ENCODE assay signal across 8 mouse cellular contexts in the genomic region with DNA sequence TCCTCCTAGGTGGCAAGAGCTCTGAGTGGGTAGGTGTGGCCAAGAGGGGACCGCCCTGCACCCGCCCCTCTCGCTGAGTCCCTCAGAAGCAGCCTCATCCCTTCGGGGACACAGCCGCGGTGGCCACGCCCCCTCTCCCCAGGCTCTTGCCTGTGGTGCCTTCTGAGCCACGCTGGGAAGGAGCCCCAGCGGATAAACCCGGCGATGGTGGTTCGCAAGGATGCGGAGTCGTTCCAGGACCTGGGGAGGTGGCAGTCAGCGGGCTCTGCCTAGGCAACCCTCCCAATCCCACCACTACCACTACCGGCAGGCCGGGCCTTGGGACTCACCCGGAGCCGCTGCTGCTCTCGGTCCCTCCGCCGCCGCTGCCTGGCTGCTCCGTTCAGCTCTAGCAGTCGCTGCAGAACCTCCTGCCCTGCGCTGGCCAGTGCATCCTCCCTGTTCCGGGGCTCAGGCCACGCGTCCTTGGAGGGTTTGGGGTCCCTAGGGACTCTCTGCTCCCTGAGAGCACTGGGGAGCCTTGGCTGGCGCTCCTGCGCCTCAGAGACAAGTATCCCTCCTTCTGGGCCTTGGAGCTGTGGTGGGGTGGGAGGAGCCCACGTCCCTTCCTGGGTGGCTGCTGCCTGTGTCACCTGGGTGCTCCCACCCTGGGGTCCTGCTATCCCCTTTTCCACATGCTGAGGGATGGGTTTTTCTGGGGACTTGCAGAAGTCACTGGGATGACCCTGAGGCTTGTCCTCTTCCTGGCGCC. TPM values are rescaled to one million over a fixed set of nuclear protein-coding genes. Genes with fewer than 3 reads are reported as not detected.
DNase-seq lines count a peak whose midpoint lies in the region; ATAC-seq and TF ChIP-seq lines count a peak whose summit lies in the region.

No protein-coding gene starts in this region.

- intact Hi-C loops in heart, postnatal 25 days (cut with DNase I): no loop called here

- TF ChIP-seq CTCF in liver, postnatal 0 days (IDR thresholded peaks at IDR 0.05; ENCODE audit: low read depth): no peak

- TF ChIP-seq EP300 in liver, postnatal 0 days (IDR thresholded peaks at IDR 0.05; ENCODE audit: low read depth): no peak

- peak overlapping the region; percentile 73 for H3K4me2 ChIP-seq in forebrain, embryonic 15.5 days (replicated peaks)
- peak overlapping the region; percentile 79 for H3K4me2 ChIP-seq in liver, postnatal 0 days (ENCODE audit: low read depth, low read length)
- H3K4me2 ChIP-seq in neural tube, embryonic 13.5 days: peak overlapping the region; percentile 61

- H3K36me3 ChIP-seq in forebrain, embryonic 15.5 days: peaks cover 13% of the 10 kb centered on the region
- H3K36me3 ChIP-seq in liver, postnatal 0 days (replicated peaks; ENCODE audit: insufficient read depth, low read length): peaks cover 11% of the 10 kb centered on the region
- peaks cover 24% of the 10 kb centered on the region for H3K36me3 ChIP-seq in neural tube, embryonic 13.5 days

- peak; percentile 91 for DNase-seq in ES-CJ7 (ENCODE audit: low read depth, low spot score)
- DNase-seq in cerebellum, adult 11 months: peak; percentile 40
- DNase-seq in heart, postnatal 25 days (ENCODE audit: low spot score): peak; percentile 52
- DNase-seq in large intestine, adult 2 months (ENCODE audit: low read depth, low spot score): peak; percentile 24
- DNase-seq in liver, postnatal 0 days: peak; percentile 88
- DNase-seq in telencephalon, adult 2 months (ENCODE audit: low read depth, low spot score): peak; percentile 67

- no peak overlapping the region for H3K27ac ChIP-seq in forebrain, embryonic 15.5 days (replicated peaks)
- no peak overlapping the region for H3K27ac ChIP-seq in liver, postnatal 0 days (ENCODE audit: low read depth)
- H3K27ac ChIP-seq in neural tube, embryonic 13.5 days (replicated peaks): no peak overlapping the region

- 2% methylated on average over 33 of the region's 33 CpGs for WGBS in forebrain, embryonic 15.5 days
- 8% methylated on average over 33 of the region's 33 CpGs for WGBS in large intestine, adult 2 months
- 4% methylated on average over 32 of the region's 33 CpGs for WGBS in liver, postnatal 0 days (ENCODE audit: insufficient replicate concordance)
- WGBS in neural tube, embryonic 13.5 days: 3% methylated on average over 33 of the region's 33 CpGs

- H3K4me1 ChIP-seq in forebrain, embryonic 15.5 days: peaks cover 13% of the 10 kb centered on the region
- peaks cover 12% of the 10 kb centered on the region for H3K4me1 ChIP-seq in liver, postnatal 0 days (ENCODE audit: insufficient read depth)
- peaks cover 12% of the 10 kb centered on the region for H3K4me1 ChIP-seq in neural tube, embryonic 13.5 days (replicated peaks)

- H3K4me3 ChIP-seq in forebrain, embryonic 15.5 days: peak overlapping the region; percentile 48
- H3K4me3 ChIP-seq in liver, postnatal 0 days (ENCODE audit: low read depth, low read length): peak overlapping the region; percentile 44
- peak overlapping the region; percentile 41 for H3K4me3 ChIP-seq in neural tube, embryonic 13.5 days

- peak; percentile 93 for ATAC-seq in forebrain, embryonic 15.5 days (replicated peaks)
- ATAC-seq in liver, postnatal 0 days: peak; percentile 91
- peak; percentile 84 for ATAC-seq in neural tube, embryonic 13.5 days (ENCODE audit: low read depth)

- no peaks in the 10 kb centered on the region for H3K9me3 ChIP-seq in forebrain, embryonic 15.5 days
- H3K9me3 ChIP-seq in liver, postnatal 0 days (ENCODE audit: low read length): no peaks in the 10 kb centered on the region
- H3K9me3 ChIP-seq in neural tube, embryonic 13.5 days: no peaks in the 10 kb centered on the region

- peak overlapping the region; percentile 50 for H3K9ac ChIP-seq in forebrain, embryonic 15.5 days (replicated peaks)
- H3K9ac ChIP-seq in liver, postnatal 0 days (replicated peaks): peak overlapping the region; percentile 61
- H3K9ac ChIP-seq in neural tube, embryonic 13.5 days: peak overlapping the region; percentile 64

- no peaks in the 10 kb centered on the region for H3K27me3 ChIP-seq in forebrain, embryonic 15.5 days
- H3K27me3 ChIP-seq in liver, postnatal 0 days (ENCODE audit: insufficient read depth, low read length): no peaks in the 10 kb centered on the region
- peaks cover 13% of the 10 kb centered on the region for H3K27me3 ChIP-seq in neural tube, embryonic 13.5 days

RNA-seq across cellular contexts. Expression of a gene that starts 2.9 kb away (rescaled TPM):
- polyA plus RNA-seq in forebrain, embryonic 15.5 days (2015; fragmentation: Nextera tagmentation; extraction: Ambion mirVana): 0.29 TPM in 1 of 2 replicates, not detected in the other
- not detected for total RNA-seq in heart, postnatal 25 days (2021)
- not detected in 2 replicates for polyA plus RNA-seq in large intestine, adult 2 months (2012; rRNA removed)
- polyA plus RNA-seq in liver, postnatal 0 days (2015; fragmentation: Nextera tagmentation; extraction: Ambion mirVana): not detected in 2 replicates
- 0.79 TPM in 1 of 2 replicates, not detected in the other for polyA plus RNA-seq in neural tube, embryonic 13.5 days (2015; fragmentation: Nextera tagmentation; extraction: Ambion mirVana)

RNA-seq across cellular contexts. Expression of a gene that starts 6.6 kb away (rescaled TPM):
- polyA plus RNA-seq in forebrain, embryonic 15.5 days (2015; fragmentation: Nextera tagmentation; extraction: Ambion mirVana): 327 TPM in 2 replicates
- total RNA-seq in heart, postnatal 25 days (2021): 100 to 1,000 TPM in 1 of 2 experiments, 10 to 100 TPM in 1; 99.3 to 109 TPM
- polyA plus RNA-seq in large intestine, adult 2 months (2012; rRNA removed): 288 and 318 TPM in 2 replicates
- polyA plus RNA-seq in liver, postnatal 0 days (2015; fragmentation: Nextera tagmentation; extraction: Ambion mirVana): 165 and 170 TPM in 2 replicates
- polyA plus RNA-seq in neural tube, embryonic 13.5 days (2015; fragmentation: Nextera tagmentation; extraction: Ambion mirVana): 271 and 332 TPM in 2 replicates

RNA-seq across cellular contexts. Expression of a gene that starts 33.6 kb away (rescaled TPM):
- 9.6 and 13.3 TPM in 2 replicates for polyA plus RNA-seq in forebrain, embryonic 15.5 days (2015; fragmentation: Nextera tagmentation; extraction: Ambion mirVana)
- total RNA-seq in heart, postnatal 25 days (2021): 1 to 10 TPM; 4.4 to 4.6 TPM
- 3.2 and 3.8 TPM in 2 replicates for polyA plus RNA-seq in large intestine, adult 2 months (2012; rRNA removed)
- 2.2 and 2.3 TPM in 2 replicates for polyA plus RNA-seq in liver, postnatal 0 days (2015; fragmentation: Nextera tagmentation; extraction: Ambion mirVana)
- polyA plus RNA-seq in neural tube, embryonic 13.5 days (2015; fragmentation: Nextera tagmentation; extraction: Ambion mirVana): 20.1 and 24.6 TPM in 2 replicates

RNA-seq across cellular contexts. Expression of a gene that starts 41.1 kb away (rescaled TPM):
- polyA plus RNA-seq in forebrain, embryonic 15.5 days (2015; fragmentation: Nextera tagmentation; extraction: Ambion mirVana): 1.9 and 2.0 TPM in 2 replicates
- total RNA-seq in heart, postnatal 25 days (2021): 100 to 1,000 TPM; 201 to 220 TPM
- 7.9 and 11.4 TPM in 2 replicates for polyA plus RNA-seq in large intestine, adult 2 months (2012; rRNA removed)
- polyA plus RNA-seq in liver, postnatal 0 days (2015; fragmentation: Nextera tagmentation; extraction: Ambion mirVana): 0.07 and 0.24 TPM in 2 replicates
- polyA plus RNA-seq in neural tube, embryonic 13.5 days (2015; fragmentation: Nextera tagmentation; extraction: Ambion mirVana): 7.0 and 8.1 TPM in 2 replicates

RNA-seq across cellular contexts. Expression of a gene that starts 52.3 kb away (rescaled TPM):
- polyA plus RNA-seq in forebrain, embryonic 15.5 days (2015; fragmentation: Nextera tagmentation; extraction: Ambion mirVana): 1.3 and 1.4 TPM in 2 replicates
- 1 to 10 TPM; 2.7 to 4.2 TPM for total RNA-seq in heart, postnatal 25 days (2021)
- 18.5 and 20.4 TPM in 2 replicates for polyA plus RNA-seq in large intestine, adult 2 months (2012; rRNA removed)
- polyA plus RNA-seq in liver, postnatal 0 days (2015; fragmentation: Nextera tagmentation; extraction: Ambion mirVana): 11.8 and 12.0 TPM in 2 replicates
- polyA plus RNA-seq in neural tube, embryonic 13.5 days (2015; fragmentation: Nextera tagmentation; extraction: Ambion mirVana): 3.0 and 3.3 TPM in 2 replicates

Comparison
In these comparisons a context has a peak if more than half of its experiments do, and no peak if none do; other contexts are left out.
1. DNase-seq: peak in every context shown above with its lines; median percentile 91 in ES-CJ7; 88 in liver, postnatal 0 days; 67 in telencephalon, adult 2 months; 52 in heart, postnatal 25 days; 40 in cerebellum, adult 11 months; 24 in large intestine, adult 2 months.